Mouse (Mus musculus) c-Kit-positive CD71-positive TER-119-positive erythroid progenitor cells, embryonic 14.5 days (primary cell): ENCODE results near the gene Tmcc2.

Experiments
- DNase-seq: peaks from one replicate; pipeline ENCODE4 v3.0.0-alpha.2; 2013; ENCODE audit warnings: low spot score

The Tmcc2 gene

DNA sequence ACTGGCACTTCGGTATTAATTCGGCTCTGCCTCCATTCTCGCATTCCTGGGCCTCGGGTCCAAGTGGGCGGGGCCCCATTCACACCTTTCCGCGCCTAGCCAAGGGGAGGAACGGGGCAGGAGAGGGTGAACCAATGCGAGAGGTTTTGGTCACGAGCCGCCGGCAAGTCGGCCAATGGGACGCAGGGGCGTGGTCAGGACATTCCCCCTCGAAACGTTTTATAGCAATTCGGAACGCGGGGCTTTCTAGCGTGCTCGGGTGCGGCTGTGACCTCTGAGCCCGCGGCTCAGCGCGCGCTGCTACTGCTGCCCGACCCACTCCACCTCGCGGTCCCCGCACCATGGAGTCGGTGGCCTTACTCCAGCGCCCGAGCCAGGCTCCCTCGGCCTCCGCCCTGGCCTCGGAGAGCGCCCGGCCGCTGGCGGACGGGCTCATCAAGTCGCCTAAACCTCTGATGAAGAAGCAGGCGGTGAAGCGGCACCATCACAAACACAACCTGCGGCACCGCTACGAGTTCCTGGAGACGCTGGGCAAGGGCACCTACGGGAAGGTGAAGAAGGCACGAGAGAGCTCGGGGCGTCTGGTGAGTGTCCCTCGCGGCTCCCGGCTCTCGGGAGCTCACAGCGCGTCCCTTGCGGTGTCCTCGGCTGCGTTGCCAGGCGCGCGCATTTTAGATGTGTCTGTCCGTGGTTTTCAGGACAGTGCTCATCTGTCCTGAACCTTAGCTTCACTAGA, 75.0 kb downstream of the Tmcc2 start, which contains the start of gene Nuak2:
Gene Nuak2 (plus strand): TSS at position 238 of the 736 bp plus-strand sequence.
- peak; percentile 50 for DNase-seq

GRCm38 (mm10) chr1:132312703-132313102, 78.4 kb downstream of the Tmcc2 start:
- peak; percentile 48 for DNase-seq

GRCm38 (mm10) chr1:132312043-132312442, 79.0 kb downstream of the Tmcc2 start:
- DNase-seq = no peak

GRCm38 (mm10) chr1:132311174-132311859, 79.8 kb downstream of the Tmcc2 start:
- no peak for DNase-seq

GRCm38 (mm10) chr1:132310754-132311153, 80.3 kb downstream of the Tmcc2 start:
- no peak for DNase-seq

- DNase-seq = no peak
Measured at GRCm38 (mm10) chr1:132308674-132309073, 82.4 kb downstream of the Tmcc2 start.

- DNase-seq = no peak
Measured at GRCm38 (mm10) chr1:132307962-132308361, 83.1 kb downstream of the Tmcc2 start.

DNA sequence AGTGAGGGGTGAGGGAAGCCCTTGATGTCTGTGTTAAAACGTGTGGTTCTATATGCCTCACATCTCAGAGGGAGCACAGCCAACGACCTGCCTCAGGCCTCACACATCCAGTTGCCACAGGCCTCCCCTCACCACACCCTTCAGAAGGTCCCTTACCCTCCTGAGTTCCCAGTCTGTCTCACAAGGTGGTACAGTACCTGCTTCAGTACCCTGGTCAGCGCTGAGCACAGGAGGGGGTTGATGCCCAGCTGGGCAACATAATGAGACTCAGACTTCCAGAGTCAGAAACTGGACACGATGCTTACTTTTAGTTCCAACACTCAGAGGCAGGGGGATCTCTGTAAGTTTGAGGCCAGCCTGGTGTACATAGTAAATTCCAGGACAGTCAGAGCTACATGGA, 84.3 kb downstream of the Tmcc2 start:
- no peak for DNase-seq
